Mouse (Mus musculus) gastrocnemius, postnatal 25 days (tissue): ENCODE data around the gene Cela3a. TPM values are rescaled to one million over a fixed set of nuclear protein-coding genes. Genes with fewer than 3 reads are reported as not detected.

Experiments
- DNase-seq: peaks from one replicate; pipeline ENCODE4 v3.0.0; 2022
- total RNA-seq, 2 experiments: library from RNA; stranded (reverse); gene quantifications; 1 replicate in 1 of 2; 2 replicates in 1 of 2; pipeline ENCODE4 v1.2.3; 2021

Cela3a gene
- total RNA-seq, 2 experiments from 2014 or later, result not detected

- DNase-seq, result no peak
Observed at GRCm38 (mm10) chr4:137414936-137415335, 5.3 kb upstream of the Cela3a start.

GRCm38 (mm10) chr4:137412185-137412709 is 2.7 kb upstream of the Cela3a start:
- peak; percentile 27 for DNase-seq

- no peak for DNase-seq
Observed at GRCm38 (mm10) chr4:137405571-137405970, 4.0 kb downstream of the Cela3a start.

- peak; percentile 68 for DNase-seq
Observed at GRCm38 (mm10) chr4:137396641-137397525, 12.7 kb downstream of the Cela3a start.

- DNase-seq, result peak; percentile 54
Observed at GRCm38 (mm10) chr4:137393378-137394135, 16.0 kb downstream of the Cela3a start.

DNA sequence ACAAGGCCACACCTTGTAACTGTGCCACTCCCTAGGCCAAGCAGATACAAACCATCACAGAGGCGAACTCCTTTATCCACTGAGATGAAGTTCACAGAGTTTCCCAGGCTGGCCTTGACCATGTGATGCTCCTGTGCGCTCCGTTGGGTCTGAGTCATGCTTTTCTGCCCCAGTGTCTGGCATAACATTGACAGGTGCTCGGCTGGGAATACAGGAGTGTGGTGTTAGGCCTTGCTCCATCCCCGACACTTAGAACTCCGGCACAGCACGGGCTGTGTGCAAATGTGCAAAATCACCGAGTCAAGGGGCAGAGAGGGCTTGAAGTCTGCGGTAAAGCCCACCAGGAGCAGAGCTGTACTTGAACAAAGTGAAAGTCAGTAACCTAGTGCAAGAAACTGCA is 16.7 kb downstream of the Cela3a start:
- no peak for DNase-seq

DNA sequence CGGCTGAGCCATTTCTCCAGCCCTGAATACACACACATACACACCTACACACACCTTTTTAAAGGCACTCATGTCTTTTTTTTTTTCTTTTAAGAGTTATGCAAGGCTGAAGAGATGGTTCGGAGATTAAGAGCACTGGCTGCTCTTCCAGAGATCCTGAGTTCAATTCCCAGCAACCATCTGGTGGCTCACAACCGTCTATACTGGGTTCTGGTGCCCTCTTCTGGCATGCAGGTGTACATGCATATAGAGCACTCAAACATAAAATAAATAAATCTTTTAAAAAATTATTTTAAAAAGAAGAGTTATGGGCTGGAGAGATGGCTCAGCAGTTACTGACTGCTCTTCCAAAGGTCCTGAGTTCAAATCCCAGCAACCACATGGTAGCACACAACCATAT is 18.3 kb downstream of the Cela3a start:
- DNase-seq, result no peak

GRCm38 (mm10) chr4:137390196-137390595 is 19.4 kb downstream of the Cela3a start:
- DNase-seq, result no peak

GRCm38 (mm10) chr4:137388983-137389382 is 20.6 kb downstream of the Cela3a start:
- DNase-seq, result no peak

- DNase-seq, result peak; percentile 85
Observed at GRCm38 (mm10) chr4:137388059-137388794, 21.4 kb downstream of the Cela3a start.

DNA sequence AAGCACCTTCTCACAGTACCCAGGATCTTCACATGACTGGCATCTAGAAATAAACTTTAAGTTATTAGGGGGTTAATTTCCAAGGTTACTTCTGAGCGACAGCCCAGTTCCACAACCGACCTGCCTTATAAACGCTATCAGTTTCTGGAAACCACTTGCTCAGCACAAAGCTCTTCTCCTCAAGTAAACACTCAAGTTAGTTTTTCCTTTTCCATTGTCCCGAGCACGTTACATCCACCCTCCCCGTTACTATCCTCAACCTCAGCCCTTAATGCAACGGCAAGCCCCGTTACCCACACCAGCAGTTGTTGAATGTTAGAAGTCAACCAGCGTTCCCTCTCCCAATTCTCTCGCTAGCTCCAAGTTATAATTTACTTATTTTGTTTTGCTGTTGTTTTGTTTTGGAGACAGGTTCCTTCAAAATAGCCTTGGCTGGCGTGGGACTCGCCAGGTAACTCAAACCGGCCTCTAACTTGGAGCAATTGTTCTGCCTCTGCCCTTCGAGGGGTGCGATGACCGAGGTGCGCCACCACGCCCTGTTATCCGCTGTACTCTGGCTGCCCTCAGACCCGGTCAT is 22.0 kb downstream of the Cela3a start:
- DNase-seq, result no peak

DNA sequence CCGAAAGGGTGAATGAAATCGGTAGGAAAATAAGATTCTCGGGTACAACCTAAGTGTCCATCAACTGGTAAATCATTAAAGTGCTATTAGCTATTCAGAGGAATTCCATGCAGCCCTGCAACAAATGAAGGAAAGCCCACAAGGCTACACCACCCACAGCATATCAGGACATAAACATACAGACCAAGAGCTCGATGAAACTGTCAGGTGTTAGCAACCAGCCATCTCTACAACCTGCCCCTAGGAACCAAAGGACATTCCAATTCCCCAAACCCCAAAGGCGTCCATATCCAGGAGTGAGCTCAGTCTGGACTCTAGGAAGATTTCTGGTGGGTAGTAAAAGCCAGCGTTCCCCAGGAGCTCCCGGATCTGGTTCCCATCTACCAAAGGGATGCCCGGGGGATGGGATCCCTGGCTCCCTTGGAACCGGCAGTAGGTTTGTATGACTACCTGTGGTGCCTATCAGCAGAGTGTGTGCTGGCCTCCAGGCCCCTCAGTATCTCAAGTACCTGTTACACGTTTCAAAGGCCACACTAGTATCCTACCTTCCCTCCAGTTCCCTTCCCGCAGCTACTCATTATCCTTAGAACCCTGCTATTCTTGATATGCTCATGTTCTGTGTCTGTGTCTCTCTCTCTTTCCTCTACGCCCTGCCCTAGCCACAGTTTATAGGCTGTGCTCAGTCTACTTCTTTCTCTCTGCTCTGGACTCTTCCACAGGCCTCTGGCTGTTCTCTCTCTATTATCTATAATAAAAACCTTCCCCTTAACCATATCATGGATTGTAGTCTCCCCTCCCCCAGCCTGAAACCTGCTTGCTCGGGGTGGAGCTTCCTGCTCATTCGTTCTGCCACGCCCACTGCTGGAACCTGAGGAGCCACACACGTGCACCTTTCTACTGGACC is 28.6 kb downstream of the Cela3a start:
- DNase-seq, result no peak

- DNase-seq, result no peak
Observed at GRCm38 (mm10) chr4:137379713-137380255, 29.8 kb downstream of the Cela3a start.

DNA sequence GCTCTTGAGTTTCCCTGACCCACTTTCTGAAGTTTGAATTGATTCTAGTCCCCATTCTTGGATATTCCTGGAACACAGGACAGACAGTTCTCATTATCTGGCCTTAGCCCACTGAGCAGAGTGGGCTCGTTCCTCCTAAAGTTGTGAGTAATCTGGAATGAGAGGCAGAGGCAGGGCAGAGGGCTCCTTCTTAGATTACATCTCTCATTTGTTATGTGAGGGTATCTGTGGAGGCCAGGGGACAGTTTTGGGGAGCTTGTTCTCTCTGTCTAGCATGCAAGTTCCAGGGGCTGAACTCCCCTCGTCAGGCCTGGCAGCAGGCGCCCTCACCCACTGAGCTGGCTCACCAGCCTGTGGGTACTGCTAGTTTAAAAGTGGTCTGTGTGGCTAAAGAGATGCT is 30.5 kb downstream of the Cela3a start:
- no peak for DNase-seq

- DNase-seq, result no peak
Observed at GRCm38 (mm10) chr4:137377526-137378304, 31.9 kb downstream of the Cela3a start.

DNA sequence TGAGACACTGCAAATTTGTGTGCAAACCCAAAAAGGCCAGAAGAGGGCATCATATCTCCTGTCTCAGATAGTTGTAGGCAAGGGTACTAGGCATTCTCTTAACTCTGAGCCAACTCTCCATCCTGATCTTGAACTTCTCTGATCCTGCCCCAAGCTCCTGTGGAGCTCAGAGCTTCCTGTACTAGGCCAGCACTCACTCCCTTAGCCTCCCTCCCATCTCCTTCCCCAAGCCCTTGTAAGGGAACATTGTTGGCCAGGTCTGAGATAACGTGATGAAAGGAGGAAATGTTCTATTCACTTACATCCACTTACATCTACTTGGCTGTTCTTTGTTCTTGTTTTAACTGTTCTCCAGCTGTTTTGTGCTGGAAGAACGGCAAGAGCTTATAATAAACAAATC is 32.8 kb downstream of the Cela3a start:
- DNase-seq, result no peak

DNA sequence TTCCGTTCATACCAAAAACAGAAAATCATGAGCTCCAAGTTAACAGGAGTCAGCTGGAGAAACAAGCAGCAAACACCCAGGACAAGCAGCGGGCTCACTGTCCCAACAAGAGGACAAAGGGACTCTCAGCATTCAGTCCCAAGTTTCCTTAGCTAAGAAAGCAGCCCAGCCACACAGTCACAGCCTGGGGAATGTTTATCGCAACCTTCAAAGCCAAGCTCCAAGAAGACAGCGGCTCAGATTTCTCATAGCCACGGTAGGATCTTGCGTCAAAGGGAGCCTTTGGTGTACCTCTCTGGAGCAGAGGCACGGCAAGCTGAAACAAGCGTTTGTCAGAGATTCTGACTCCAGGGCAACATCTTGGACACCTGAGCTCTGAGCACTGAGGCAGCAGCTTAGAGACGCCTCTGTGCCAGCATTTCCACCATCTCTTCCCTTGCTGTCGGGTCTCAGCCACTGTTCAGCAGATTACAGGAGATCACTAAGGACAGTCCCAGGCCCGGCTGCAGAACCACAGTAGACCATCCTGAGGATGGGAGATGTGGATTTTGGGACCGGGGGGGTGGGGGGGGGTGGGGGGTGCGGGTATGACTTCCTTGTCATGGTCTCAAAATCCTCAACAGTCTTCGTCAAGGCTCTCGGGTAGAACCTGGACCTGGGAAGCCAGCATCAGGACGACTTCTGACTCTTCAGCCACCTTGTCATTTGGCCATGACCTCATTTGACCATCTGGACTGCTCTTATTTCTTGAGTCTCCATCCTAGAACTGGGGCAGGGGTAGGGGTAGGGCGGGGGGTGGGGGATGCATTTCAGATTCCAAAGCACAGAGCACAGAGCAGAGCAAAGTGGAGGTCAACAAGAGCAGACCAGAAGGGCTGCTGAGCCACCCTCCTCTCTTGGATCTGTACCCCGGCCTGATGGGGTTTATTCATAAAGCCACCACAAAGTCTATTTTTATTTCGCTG is 34.0 kb downstream of the Cela3a start:
- peak; percentile 62 for DNase-seq

DNA sequence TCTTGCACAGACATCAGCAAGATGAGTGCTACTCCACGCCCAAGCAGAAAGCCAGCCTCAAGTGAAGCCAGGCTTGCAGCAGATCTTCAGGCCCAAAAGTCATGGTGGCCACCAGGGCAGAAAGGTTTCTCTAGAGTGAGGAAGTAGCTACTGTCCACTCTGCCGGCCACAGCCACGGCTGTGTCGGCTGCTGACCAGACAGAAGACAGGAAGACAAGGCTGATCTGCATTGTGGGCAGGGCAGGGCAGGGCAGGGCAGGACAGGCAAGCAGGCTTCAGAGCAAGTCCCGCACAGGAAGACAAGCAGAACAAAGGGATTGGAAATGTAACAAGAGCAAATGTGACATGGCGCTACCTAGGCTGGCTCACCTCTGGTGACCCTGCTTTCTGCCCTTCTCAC is 35.9 kb downstream of the Cela3a start:
- DNase-seq, result no peak
